Mouse (Mus musculus) megakaryocyte-erythroid progenitor cell, adult 5-6 weeks (primary cell): ENCODE measurements around the gene Dnmt1. TPM values are rescaled to one million over a fixed set of nuclear protein-coding genes. Genes with fewer than 3 reads are reported as not detected.

Experiments
- ATAC-seq: replicated peaks from 2 replicates; pipeline ENCODE4 v1.8.0; 2016; ENCODE audit warnings: mild to moderate bottlenecking, inconsistent platforms; ENCODE audit not compliant: severe bottlenecking, poor library complexity, low FRiP score, low TSS enrichment
- total RNA-seq, 2 experiments: library from RNA; stranded (forward) in 1 of 2; stranded (reverse) in 1 of 2; fragments of 200-1000, 215-1000 nt in 1 of 2; fragments of >200 nt in 1 of 2; fragmentation: Nextera tagmentation in 1 of 2; gene quantifications; 2 replicates each; pipeline ENCODE4 v1.2.3; 2014 to 2017

Dnmt1 gene
- total RNA-seq, 2 experiments from 2014 or later, result 163 to 190 TPM

- peak; percentile 38 for ATAC-seq
Measured at GRCm38 (mm10) chr9:20889185-20890141, 70.2 kb downstream of the Dnmt1 start.

- ATAC-seq, result peak; percentile 3
Measured at GRCm38 (mm10) chr9:20888386-20888765, 71.3 kb downstream of the Dnmt1 start.

- ATAC-seq, result peak; percentile 81
Measured at GRCm38 (mm10) chr9:20887704-20888385, 71.8 kb downstream of the Dnmt1 start, which contains the start of gene Ppan. Gene Ppan, plus strand, starts transcription at chr9:20888175.

GRCm38 (mm10) chr9:20887191-20887590 is 72.5 kb downstream of the Dnmt1 start:
- no peak for ATAC-seq

- ATAC-seq, result no peak
Measured at GRCm38 (mm10) chr9:20886563-20886962, 73.1 kb downstream of the Dnmt1 start.

- no peak for ATAC-seq
Measured at GRCm38 (mm10) chr9:20879097-20879792, 80.4 kb downstream of the Dnmt1 start, which contains the start of gene Angptl6. Gene Angptl6, minus strand, starts transcription at chr9:20879727.

- ATAC-seq, result no peak
Measured at GRCm38 (mm10) chr9:20878710-20879065, 81.0 kb downstream of the Dnmt1 start.

GRCm38 (mm10) chr9:20878041-20878709 is 81.5 kb downstream of the Dnmt1 start:
- ATAC-seq, result peak; percentile 84

- ATAC-seq, result no peak
Measured at GRCm38 (mm10) chr9:20877118-20878040, 82.3 kb downstream of the Dnmt1 start.

GRCm38 (mm10) chr9:20876318-20877117 is 83.2 kb downstream of the Dnmt1 start:
- ATAC-seq, result no peak

GRCm38 (mm10) chr9:20875021-20875790 is 84.5 kb downstream of the Dnmt1 start:
- no peak for ATAC-seq

GRCm38 (mm10) chr9:20873521-20873920 is 86.2 kb downstream of the Dnmt1 start:
- ATAC-seq, result no peak

GRCm38 (mm10) chr9:20872991-20873390 is 86.7 kb downstream of the Dnmt1 start:
- ATAC-seq, result no peak

GRCm38 (mm10) chr9:20870211-20871173 is 89.2 kb downstream of the Dnmt1 start:
- 0 out of 2 replicates have a peak, but pooled peaks have one; percentile 24 for ATAC-seq

GRCm38 (mm10) chr9:20869246-20869645 is 90.4 kb downstream of the Dnmt1 start:
- 0 out of 2 replicates have a peak, but pooled peaks have one; percentile 23 for ATAC-seq
